Mouse (Mus musculus) left cerebral cortex, adult 18-20 months (tissue): ENCODE data around the gene Usp21. TPM values are rescaled to one million over a fixed set of nuclear protein-coding genes. Genes with fewer than 3 reads are reported as not detected.

Source experiments
- DNase-seq, 2 experiments: peaks; one replicate each; pipeline ENCODE4 v3.0.0; 2021 to 2022; ENCODE audit warnings: low spot score in 2 of 2, mixed read lengths in 1 of 2
- total RNA-seq, 2 experiments: library from RNA; stranded (reverse); gene quantifications; 2 replicates each; pipeline ENCODE4 v1.2.3; 2021

Usp21 gene
- total RNA-seq, 2 experiments from 2014 or later: 54.5 to 63.0 TPM

DNA sequence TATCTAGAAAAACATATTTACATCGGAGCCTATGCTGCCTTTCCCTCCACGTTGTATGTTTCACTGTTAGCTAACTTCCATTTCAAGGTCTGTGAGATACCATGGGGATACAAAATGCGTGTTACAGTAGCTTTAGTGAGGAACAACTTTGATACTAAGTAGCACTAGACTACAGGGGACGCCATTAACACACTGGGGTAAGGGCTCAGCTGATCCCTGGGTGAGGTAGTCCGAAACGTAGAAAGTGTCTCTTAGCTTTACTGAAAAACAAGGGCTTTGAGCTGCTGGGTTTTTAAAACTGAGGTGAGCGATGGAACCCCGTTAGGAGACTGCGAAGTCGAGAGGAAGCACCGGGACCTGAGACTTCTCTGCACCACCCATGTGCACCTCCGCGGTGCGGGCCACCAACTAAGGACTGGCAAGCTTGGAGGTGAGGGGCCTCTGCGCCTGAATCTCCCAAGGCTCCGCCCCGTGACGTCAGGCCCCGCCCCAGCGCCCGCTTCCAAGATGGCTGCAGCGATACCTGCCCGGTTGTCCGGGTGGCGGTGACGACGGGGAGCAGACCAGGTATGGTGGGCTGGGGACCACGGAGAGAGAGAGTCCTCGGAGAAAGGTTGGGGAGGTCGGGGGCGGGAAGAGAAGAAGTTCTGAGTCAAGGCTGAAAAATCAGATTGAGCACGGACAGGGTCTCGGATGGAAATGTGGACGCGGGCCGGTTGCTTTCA, 17.8 kb downstream of the Usp21 start, which contains the start of gene B4galt3:
Gene B4galt3, plus strand, starts transcription at position 481 of the 725 bp plus-strand sequence.
- peak; percentile 96 to 98 for DNase-seq

DNA sequence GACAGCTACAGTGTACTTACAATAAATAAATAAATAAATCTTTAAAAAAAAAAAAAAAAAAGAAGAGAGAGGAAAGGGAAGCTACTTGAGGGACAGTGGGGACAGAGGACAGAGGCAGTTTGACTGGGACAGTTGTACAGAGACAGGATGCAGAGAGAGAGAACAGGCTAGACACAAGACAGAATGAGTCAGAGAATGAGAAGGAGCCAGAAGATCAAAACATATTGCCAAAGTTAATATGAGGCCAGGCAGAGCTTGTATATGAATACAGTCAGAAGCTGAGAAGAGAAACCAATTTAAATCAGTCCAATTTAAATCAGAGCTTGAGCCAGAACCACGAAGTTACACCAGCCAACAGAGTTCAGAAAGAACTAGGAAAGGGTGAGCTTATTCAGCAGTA, 19.4 kb downstream of the Usp21 start:
- DNase-seq: no peak

DNA sequence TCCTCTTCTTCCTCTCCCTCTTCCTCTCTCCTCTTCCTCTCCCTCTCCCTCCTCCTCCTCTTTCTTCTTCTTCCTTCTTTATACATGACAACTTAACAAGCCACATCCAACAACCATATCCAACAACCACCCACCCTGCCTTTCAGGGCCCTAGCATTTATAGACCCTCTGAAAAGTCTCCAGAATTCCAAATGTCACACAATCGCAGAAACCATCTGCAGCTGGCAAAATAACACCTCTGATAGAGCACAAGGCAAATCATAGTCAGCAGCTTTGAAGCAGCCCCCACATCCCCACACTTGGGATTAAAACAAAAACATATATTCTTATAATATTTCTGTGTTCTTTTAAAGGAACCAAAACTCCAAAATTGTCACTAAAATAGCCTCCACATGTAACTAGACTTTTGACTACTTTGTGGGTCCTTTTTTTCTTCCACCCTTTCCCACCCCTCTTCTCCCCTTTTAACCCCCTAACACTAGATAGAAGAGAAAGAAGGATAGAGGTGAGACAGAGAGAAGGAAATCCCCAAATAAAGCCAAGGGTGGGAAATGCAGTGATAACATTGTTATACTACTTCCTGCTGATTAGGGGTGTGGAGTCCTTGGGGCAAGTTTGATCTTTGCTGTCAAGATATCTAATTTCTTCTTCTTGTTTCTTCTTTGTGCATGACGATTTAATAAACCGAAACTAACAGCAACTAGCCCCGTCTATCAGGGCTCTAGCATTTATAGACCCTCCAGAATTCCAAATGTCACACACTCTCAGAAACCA, 21.6 kb downstream of the Usp21 start:
- no peak for DNase-seq

DNA sequence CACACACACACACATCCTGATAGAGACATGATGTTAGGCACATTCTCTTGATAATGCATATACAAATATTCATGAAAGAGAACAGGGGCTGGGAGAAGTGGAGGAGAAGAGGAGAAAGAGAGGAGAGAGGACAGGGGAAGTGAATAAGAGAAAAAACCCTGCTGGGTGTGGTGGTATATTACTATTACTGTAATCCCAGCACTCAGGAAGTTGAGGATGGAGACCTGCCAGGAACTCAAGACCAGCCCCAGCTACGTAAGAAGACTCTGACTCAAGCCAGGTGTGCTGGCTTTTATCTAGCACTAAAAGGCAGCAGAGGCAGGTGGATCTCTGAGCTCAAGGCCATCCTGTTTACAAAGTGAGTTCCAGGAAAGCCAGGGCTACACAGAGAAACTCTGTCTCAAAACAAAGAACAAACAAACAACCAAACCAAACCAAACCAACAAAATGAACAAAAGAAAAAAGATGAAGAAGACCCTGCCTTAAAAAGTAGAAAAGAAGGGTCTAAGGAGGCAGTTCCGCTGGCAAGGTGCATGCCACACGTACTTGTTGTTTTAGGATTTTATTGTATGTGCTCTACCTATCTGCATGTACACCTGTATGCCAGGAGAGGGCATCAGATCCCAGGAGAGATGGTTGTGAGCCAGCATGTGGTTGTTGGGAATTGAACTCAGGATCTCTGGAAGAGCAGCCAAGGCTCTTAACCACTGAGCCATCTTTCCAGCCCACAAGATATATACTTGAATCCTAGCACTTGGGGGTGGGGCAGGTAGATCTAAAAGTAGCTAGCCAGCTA, 23.9 kb downstream of the Usp21 start:
- no peak for DNase-seq

DNA sequence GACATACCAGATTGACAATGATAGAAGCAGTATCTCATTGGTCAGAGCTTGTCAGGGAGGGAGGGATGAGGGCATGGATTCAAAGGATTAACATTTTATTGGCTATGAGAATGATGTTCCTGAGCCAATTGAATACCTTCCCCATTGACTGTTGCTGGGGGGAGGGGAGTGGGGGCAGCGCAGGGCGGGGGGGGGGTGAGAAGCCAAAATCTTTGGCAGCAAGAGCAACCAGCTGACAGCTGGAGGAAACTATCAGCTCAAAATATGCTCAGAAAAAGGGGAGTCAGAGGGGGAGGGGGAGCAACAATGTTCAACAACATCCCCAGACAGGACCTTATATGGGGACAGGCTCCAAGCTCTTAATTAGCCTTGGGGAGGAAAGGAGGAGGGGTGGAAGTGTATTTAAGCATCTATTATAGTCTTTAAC, 24.6 kb downstream of the Usp21 start:
- no peak for DNase-seq

DNA sequence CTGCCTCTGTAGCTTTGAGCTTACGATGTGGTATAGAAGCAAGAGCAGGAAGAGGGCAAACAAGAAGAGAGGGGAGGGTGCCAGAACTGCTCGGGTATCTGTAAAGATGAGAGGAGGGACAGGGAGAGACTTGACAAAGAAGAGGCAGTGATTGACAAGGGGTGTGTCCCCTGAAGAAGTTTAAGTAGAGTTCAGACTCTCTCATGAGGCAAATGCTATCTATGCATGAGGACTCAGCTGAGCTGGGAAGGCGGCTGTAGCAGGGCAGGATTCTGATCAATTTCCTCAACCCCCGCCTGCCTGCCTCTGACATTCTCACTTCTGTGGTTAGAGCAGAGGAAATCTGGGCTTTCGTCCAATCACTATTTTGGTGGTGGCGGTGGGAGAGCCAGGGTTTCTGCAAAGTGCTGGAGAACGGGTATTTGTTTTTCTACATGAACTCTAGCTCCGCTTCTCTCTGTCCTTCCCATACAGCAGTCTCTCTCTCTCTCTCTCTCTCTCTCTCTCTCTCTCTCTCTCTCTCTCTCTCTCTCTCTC, 25.1 kb downstream of the Usp21 start:
- DNase-seq: peak; percentile 74 to 86

DNA sequence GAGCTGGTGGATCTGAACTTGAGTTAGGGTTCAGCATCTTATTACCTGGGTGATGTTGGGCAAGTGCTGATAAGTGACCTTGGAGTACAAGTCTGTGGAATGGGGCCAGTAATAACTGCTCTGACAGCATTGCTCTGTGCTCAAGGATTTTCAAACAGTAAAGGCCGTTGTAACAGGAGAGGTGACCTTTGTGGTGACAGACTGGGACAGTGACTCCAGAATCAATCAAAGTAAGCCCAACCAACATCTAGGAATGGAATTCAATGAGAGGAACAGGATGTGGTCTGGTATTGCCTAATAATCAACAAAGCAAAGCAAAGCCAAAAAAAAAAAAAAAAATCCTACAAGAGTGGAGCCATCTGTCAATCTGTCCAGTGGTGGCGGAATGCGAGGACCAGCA, 27.5 kb downstream of the Usp21 start:
- DNase-seq: no peak

DNA sequence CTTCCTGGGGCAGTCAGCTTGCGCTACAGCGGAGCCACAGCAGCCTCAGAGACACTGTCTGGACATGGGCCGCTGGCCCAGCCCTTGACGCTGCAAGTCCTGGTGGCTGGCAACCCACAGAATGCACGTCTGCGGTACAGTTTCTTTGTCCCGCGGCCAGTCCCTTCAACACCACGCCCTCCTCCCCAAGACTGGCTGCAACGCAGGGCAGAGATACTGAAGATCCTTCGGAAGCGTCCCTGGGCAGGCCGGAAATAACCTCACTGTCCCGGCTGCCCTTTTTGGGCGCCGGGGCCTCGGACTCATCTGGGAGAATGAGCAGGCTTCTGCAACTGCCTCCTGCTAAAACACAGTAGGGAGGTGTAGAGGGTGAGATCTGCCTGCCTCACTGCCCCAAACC, 28.9 kb downstream of the Usp21 start:
- DNase-seq: no peak

DNA sequence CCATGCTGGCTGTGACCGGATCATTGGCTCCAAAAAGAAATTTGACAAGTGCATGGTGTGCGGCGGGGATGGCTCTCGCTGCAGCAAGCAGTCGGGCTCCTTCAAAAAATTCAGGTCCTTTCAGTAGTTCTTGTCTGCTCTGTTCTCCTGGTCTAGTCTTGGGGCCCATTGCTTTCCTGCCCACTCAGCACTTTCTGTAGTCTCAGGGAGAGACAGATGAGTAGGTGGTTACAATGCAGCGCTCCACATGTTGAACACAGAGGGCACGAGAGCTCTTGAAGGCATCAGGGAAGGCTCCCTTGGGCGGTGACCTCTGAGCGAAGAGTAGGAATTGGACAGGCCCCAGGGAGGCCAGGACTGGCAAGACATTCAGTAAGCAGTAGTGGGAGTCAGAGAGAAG, 30.0 kb downstream of the Usp21 start:
- DNase-seq: no peak

DNA sequence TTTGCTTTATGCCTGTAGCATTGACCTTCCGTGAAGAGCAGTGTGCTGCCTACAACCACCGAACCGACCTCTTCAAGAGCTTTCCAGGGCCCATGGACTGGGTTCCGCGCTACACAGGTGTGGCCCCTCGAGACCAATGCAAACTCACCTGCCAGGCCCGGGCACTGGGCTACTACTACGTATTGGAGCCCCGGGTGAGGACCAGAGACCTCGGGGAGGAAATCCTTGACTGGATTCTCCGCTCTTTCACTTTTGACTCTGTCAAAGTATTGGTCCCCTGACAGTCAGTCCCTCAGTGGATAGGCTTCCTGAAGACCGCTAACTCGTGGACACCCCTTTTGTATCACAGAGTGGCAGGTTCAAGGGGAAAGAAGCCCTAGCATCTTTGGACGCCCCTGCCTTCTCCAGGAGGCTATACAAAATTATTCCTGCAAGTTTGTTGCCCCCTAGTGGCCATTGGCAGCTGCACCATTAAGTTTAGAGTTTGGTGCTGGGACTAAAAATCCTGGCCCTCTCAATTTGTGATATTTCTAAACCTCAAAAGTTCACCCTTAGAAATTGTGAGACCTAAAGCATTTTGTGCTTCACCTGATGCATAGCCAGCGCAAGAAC, 30.7 kb downstream of the Usp21 start:
- peak; percentile 54 to 67 for DNase-seq

DNA sequence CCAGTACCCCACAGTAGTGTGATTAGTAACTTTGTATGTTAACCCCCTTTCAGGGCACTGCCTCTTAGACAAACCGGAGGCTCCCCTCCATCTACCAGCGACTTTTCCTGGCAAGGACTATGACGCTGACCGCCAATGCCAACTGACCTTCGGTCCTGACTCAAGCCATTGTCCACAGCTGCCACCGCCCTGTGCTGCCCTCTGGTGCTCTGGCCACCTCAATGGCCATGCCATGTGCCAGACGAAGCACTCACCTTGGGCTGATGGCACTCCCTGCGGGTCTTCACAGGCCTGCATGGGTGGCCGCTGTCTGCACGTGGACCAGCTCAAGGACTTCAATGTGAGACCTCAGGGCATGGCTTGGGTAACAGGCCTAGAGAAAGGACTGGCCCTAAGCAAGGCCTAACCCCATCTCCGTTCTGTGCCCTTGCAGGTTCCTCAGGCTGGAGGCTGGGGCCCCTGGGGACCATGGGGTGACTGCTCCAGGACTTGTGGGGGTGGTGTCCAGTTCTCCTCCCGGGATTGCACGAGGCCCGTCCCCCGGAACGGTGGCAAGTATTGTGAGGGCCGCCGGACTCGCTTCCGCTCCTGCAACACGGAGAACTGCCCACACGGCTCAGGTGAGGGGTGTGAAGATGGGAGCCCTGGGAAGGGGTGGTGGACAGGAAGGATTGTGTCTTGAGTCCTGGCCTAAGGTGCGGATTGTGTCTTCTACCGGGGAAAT, 31.5 kb downstream of the Usp21 start:
- no peak for DNase-seq

DNA sequence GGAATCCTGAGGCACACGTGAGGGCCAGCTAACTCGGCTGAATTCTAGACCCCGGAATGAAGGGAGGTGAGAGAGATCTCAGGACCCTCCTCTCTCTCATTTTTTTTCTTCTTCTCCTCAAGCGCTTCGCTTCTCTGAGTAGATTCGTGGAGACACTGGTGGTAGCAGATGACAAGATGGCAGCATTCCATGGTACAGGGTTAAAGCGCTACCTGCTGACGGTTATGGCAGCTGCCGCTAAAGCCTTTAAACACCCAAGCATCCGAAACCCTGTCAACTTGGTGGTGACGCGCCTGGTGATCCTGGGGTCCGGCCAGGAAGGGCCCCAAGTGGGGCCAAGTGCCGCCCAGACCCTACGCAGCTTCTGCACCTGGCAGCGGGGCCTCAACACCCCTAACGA, 35.4 kb downstream of the Usp21 start:
- DNase-seq: no peak

DNA sequence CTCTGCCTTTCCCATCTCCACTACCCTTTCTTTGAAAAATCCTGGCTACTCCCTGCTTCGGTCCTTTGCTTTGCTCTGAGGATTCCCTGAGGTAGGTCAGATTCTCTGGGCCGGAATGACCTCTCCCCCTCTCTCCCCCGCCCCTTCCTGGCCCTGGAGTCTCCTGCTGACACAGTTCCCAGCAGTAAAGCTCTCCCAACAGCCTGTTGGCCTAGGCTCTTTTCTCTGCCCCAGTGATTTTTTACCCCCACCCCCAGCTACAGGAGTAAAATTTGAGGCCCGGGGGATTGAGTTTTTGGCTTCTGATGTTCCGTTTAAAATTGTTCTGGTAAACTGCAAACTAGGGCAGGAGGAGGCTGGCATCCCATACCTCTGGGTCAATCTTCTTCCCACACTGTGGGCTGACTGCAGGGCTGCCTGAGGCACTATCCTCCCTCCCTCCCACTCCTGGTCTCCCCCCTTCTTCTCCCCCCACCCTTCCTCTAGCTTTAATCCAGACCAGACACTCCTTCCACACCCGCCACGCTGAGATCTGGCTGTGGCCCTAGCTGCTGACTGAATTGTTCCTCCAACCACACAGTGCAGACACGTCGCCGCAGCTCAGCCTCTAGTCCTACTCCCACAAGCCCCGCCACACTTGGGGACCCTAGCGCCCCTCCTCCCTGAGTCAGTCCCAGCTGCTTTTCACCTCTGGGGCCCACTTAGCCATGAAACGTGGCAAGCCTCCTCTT, 36.0 kb downstream of the Usp21 start:
- no peak for DNase-seq

DNA sequence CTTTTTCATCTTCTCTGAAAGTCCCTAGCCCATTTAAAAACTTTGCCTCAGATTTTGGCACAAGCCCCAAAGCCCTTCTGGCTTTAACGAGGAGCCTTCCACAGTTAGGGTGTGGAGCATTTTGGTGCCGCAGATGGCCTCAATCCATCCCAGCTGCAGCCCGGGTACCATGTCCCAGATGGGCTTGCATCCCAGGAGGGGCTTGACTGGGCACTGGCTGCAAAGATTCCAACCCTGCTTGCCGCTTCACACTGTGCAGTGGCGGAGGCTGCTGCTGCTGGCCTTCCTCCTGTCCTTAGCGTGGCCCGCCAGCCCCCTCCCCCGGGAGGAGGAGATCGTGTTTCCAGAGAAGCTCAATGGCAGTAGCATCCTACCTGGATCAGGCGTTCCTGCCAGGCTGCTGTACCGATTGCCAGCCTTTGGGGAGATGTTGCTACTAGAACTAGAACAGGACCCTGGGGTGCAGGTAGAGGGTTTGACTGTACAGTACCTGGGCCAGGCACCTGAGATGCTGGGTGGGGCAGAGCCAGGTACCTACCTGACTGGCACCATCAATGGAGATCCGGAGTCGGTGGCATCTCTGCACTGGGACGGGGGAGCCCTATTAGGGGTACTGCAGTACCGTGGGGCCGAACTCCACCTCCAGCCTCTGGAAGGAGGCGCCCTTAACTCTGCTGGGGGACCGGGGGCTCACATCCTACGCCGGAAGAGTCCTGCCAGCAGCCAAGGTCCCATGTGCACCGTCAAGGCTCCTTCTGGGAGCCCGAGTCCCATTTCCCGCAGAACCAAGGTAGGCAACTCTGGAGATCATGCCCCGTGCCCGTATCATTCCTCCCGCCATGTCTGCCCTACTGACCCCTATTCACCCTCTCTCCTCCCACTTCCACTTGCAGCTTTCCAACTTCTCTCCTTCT, 36.9 kb downstream of the Usp21 start, which contains the start of gene Ndufs2:
Gene Ndufs2, minus strand, starts transcription at position 709 of the 914 bp plus-strand sequence.
- no peak for DNase-seq

DNA sequence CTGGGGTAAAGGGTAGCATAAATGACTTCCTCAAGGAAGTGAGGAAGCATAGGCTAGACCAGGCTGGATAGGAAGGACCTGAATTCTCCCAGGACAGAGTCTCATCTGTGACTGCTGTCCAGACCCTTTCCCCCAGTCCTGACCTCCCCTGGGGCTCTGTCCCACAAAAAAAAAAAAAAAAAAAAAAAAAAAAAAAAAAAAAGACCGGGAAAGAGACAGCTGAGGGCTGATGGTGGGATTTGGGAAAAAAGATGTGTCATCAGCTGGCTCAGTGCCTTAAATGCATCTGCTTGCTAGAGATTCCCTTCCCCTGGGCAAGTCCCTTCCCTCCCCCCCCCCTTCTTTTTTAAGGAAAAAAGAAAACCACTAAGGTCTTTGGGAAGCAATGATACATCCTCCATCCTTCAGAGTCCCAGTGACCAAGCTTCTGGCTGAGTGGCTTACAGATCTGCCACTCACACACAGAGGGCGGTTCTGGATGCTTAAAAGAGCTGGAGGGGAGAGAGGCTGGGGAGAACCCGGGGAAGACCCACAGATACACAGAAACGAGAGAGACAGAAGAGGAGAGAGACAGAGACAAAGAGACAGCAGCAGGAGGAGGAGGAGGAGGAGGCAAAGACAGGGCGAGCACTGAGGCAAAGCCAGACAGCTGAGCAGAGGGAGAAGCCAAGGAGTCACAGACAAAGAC, 37.7 kb downstream of the Usp21 start, which contains the start of gene Adamts4:
Gene Adamts4, plus strand, starts transcription at position 509 of the 688 bp plus-strand sequence.
- peak in 1 of 2 experiments; percentile 51 for DNase-seq

DNA sequence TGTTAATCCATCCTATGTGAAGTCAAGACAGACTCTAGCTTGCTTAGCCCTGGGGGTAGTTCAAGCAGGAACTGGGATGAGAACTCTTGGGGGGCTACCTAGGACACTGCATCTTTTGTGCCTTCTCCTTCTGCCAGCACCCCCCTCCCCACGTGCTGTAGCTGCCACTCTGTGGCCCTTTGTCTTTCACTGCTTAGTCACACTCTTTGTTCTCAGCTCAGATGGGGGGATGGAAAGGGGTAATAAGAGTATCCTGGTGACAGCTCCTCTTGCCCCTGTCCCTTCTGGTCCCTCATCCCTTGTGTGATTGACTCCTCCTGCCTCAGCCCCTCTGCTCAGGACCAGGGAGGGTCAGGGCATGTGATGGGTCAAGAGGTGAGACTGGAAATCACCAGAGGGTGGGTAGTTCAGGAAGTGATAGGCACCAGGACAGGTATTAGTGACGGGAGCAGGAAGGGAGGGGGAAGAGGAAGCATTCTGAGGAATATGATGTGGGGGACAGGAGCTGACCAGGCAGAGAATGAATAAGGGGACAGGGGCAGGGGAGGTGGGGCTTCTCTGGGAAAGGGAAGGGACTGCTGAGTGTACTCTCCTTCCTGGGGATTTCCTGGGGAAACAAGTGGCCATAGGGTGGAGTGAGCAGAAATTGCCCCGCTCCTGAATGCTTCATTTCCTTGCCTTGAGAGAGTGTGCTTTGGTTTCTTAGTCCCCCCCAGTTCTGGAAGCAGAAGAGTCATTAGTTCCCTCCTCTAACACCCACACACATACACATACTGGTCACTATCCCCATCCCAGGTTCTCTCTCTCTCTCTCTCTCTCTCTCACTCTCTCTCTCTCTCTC, 39.2 kb downstream of the Usp21 start:
- no peak for DNase-seq

DNA sequence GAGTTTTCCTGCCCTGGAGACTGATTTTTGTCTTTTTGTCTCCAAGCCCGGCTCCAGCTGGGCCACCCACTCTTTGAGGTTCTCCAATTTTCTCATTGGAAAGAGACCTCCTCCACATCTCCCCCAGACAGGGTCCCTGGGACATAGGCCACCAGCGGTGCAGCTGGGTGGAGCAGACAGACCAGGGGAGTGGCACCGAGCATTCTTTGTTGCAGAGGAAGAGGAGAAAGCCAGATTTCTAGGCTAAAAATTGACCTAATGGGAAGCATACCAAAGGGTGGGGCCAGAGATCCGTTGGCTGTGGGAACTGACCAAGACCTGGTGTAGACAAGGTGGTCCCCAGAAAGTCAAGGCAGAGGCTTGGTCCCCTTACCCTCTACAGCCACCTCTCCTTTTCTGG, 39.9 kb downstream of the Usp21 start:
- DNase-seq: no peak
